Mouse (Mus musculus) midbrain, postnatal 0 days (tissue): ENCODE measurements around the gene Syngr4. TPM values are rescaled to one million over a fixed set of nuclear protein-coding genes. Genes with fewer than 3 reads are reported as not detected.
"Not testable (repeated sequence)": the region's sequence is repeated elsewhere in the genome, so short reads cannot be mapped to it uniquely, and the experiment has no call there.

Experiments used
- ATAC-seq: fragments of 200-750 bp; cut with Nextera tagmentation; 2 replicates; pipeline ENCODE4 v1.8.0; 2017; ENCODE audit warnings: moderate number of reproducible peaks, mild to moderate bottlenecking, moderate TSS enrichment, moderate library complexity; ENCODE audit not compliant: low FRiP score
- DNase-seq: peaks from one replicate; pipeline ENCODE4 v3.0.0-alpha.2; 2015; ENCODE audit warnings: low spot score
- H3K27ac ChIP-seq: fragments of 300-500 bp; sonication (generic); 2 replicates; pipeline ENCODE4 v1.5.1; 2014; ENCODE audit warnings: low read depth, mild to moderate bottlenecking, low read length, mixed read lengths
- H3K27me3 ChIP-seq: fragments of 300-500 bp; sonication (generic); 2 replicates; pipeline ENCODE4 v1.6.1; 2014; ENCODE audit warnings: low read length, control low read depth, mixed read lengths; ENCODE audit not compliant: insufficient read depth
- H3K36me3 ChIP-seq: fragments of 300-500 bp; sonication (generic); 2 replicates; pipeline ENCODE4 v1.6.1; 2014; ENCODE audit warnings: low read length, control low read depth, mixed read lengths; ENCODE audit not compliant: insufficient read depth
- H3K4me1 ChIP-seq: fragments of 300-500 bp; sonication (generic); 2 replicates; pipeline ENCODE4 v1.6.1; 2014; ENCODE audit warnings: mild to moderate bottlenecking, control low read depth, antibody characterized with exemption, low read length, mixed read lengths; ENCODE audit not compliant: insufficient read depth
- H3K4me2 ChIP-seq: fragments of 300-500 bp; sonication (generic); 2 replicates; pipeline ENCODE4 v1.6.1; 2014; ENCODE audit warnings: low read depth, mild to moderate bottlenecking, low read length, mixed read lengths; ENCODE audit not compliant: poor library complexity, severe bottlenecking
- H3K4me3 ChIP-seq: fragments of 300-500 bp; sonication (generic); 2 replicates; pipeline ENCODE4 v1.5.1; 2014; ENCODE audit warnings: low read depth, mild to moderate bottlenecking, low read length, moderate library complexity
- H3K9ac ChIP-seq: fragments of 300-500 bp; sonication (generic); replicated peaks from 2 replicates; pipeline ENCODE4 v1.6.1; 2014; ENCODE audit warnings: mild to moderate bottlenecking, low read length, moderate library complexity, mixed read lengths; ENCODE audit not compliant: poor library complexity, severe bottlenecking
- H3K9me3 ChIP-seq: fragments of 300-500 bp; sonication (generic); 2 replicates; pipeline ENCODE4 v1.6.1; 2016; ENCODE audit warnings: low read length, control low read depth
- CTCF ChIP-seq: IDR thresholded peaks from 2 replicates; pipeline ENCODE4 v1.5.1; 2016; ENCODE audit warnings: antibody characterized with exemption, mild to moderate bottlenecking
- WGBS: fragments of 180-500 bp; shearing (Covaris S2); extraction: QIAGEN DNeasy Blood & Tissue Kit; methylation state at CpG from one replicate; pipeline ENCODE4 v1.1.7; 2014; 5-methylcytosine and 5-hydroxymethylcytosine counted together
- polyA plus RNA-seq: library from polyadenylated mRNA; unstranded; fragments of >200 nt; fragmentation: Nextera tagmentation; extraction: Ambion mirVana; gene quantifications from 2 replicates; pipeline ENCODE4 v1.2.1, GENCODE M21; 2015
- total RNA-seq: library from RNA; depleted of rRNA; stranded (reverse); fragments of >200 nt; gene quantifications from 2 replicates; pipeline ENCODE4 v1.2.3, GENCODE M21; 2014

Gene Syngr4
- total and polyA plus RNA-seq, 2 experiments from 2014 or later = 0.30 TPM; not detected in 1

DNA sequence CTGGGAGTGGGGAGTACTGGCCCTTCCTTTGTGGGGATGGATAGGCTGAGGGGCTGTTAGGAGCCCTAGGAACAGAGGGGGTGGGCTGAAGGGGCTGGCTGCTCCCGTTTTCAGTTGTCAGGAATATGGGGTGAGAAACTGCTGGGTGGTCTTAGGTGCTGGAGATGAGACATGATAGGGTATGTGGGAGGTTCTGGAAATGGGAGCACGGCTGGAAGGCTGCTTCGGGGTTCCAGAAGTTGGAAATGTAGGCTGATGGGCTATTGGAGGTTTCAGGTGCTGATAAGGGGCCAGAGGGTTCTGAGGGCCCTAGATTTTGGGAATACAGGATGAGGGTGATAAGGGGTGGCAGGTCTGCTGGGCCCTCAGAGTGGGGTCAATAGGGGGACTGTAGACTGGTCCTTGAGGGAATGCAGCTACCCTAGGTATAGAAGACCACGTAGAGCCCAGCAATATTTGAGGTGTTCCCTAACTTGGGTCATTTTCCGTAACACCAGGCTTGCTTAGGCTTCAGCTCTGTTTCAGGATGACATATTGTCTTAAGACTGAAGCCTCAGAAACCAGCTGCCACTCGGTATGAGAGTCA is 490 bp downstream of the Syngr4 start:
- WGBS = 72% methylated on average over 6 of the region's 6 CpGs

DNA sequence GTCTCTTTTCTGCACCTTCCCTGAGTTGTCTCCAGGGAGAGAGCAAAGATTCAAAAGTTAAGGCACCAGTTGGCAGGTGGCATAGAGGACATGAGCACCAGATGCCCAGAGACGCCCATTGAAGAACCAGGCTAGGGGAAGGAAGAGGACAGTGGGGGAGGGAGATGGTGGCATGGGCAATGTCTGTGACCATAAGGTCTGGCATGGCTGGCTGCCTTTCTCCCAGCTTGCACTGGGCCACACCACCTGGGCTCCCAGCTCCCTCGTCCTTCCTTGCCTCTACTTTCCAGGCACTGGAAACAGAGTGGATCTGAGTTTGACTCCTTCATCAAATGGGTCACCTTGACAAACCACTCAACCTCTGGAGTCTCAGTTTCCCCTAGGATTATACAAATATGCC is 3.9 kb downstream of the Syngr4 start:
- Histone ChIP-seq H3K4me1 (no peaks in the 10 kb centered on the region), H3K9me3 (no peaks in the 10 kb centered on the region), H3K4me3 (no peak overlapping the region), H3K27ac (no peak overlapping the region), H3K36me3 (no peaks in the 10 kb centered on the region), H3K9ac (no peak overlapping the region), H3K27me3 (no peaks in the 10 kb centered on the region), H3K4me2 (no peak overlapping the region)
- WGBS = 78% methylated on average over 2 of the region's 2 CpGs
- DNase-seq (no peak), ATAC-seq (no peak)
- no peak for TF ChIP-seq CTCF

More for the DNA sequence above, 490 bp downstream of the Syngr4 start:
- H3K36me3 ChIP-seq = no peaks in the 10 kb centered on the region
- TF ChIP-seq CTCF = no peak
- H3K27ac ChIP-seq = no peak overlapping the region
- no peaks in the 10 kb centered on the region for H3K9me3 ChIP-seq
- H3K4me2 ChIP-seq = peak overlapping the region; percentile 42
- no peaks in the 10 kb centered on the region for H3K27me3 ChIP-seq
- DNase-seq = no peak
- 0 out of 2 replicates have a peak overlapping the region, but pooled peaks have one; percentile 10 for H3K4me3 ChIP-seq
- no peaks in the 10 kb centered on the region for H3K4me1 ChIP-seq
- 0 out of 2 replicates have a peak, but pooled peaks have one; percentile 0 for ATAC-seq
- no peak overlapping the region for H3K9ac ChIP-seq

DNA sequence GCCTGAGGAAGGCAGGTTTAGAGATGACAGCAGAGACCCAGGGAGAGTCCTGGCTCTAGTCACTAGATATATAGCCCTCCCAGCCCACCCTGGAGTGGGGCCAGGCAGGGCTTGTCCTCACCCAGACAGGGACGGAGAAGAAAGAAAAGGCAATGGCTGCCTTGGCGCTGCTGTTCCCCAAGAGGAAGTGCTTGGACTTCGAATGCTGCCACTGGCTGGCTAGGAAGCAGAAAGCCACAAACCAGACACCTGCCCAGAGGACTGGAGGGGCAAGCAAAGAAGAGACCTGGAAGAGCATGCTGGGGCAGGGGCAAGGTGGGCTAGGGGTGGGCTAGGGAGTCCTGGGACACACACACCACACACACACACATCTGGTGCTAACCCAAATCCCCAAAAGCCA is 9.3 kb downstream of the Syngr4 start:
- ATAC-seq (no peak), DNase-seq (no peak)
- Histone ChIP-seq H3K36me3 (peaks cover 28% of the 10 kb centered on the region), H3K27me3 (no peaks in the 10 kb centered on the region), H3K4me2 (no peak overlapping the region), H3K9me3 (no peaks in the 10 kb centered on the region), H3K4me3 (no peak overlapping the region), H3K9ac (0 out of 2 replicates have a peak overlapping the region, but pooled peaks have one; percentile 24), H3K4me1 (no peaks in the 10 kb centered on the region), H3K27ac (no peak overlapping the region)
- no peak for TF ChIP-seq CTCF
- 49% methylated on average over 3 of the region's 3 CpGs for WGBS

DNA sequence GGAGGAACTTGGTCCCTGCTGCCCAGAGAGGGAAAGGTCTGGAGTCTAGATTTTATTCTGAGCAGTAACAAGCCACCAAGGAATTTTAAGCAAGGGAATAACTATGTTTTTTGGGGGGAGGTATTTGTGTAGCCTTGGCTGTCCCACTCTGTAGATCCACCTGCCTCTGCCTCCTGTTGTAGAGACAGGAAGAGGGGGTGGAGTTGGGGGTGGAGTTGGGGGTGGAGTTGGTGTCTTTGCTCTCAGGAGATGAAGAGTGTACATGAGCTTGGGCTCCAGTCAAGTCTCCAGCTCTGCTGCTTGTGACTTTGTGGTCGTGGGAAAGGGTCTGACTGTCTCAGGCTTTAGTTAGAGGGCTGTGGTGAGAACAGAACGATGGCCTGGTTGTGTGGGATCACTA is 15.5 kb downstream of the Syngr4 start:
- Histone ChIP-seq H3K27me3 (no peaks in the 10 kb centered on the region), H3K9me3 (no peaks in the 10 kb centered on the region), H3K36me3 (peaks cover 58% of the 10 kb centered on the region), H3K27ac (no peak overlapping the region), H3K4me2 (no peak overlapping the region), H3K4me1 (no peaks in the 10 kb centered on the region), H3K4me3 (no peak overlapping the region), H3K9ac (no peak overlapping the region)
- no peak for TF ChIP-seq CTCF
- no peak for DNase-seq
- no peak for ATAC-seq
- 93% methylated on average over 2 of the region's 2 CpGs for WGBS

DNA sequence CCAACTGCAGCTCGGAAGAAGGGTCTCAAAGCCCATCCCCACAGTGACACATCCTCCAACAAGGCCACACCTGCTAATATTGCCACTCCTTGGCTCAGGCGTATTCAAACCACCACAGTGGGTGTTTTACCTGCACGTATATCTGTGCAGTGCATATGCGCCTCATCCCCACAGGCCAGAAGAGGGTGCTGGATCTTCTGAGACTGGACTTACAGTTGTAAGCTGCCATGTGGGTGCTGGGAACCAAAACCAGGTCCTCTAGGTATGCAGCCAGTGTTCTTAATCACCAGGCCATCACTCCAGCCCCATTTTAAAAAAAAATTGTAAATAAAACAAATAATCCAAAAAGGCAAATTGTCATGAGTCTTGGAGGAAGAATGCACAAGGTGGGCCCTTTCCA is 16.0 kb downstream of the Syngr4 start:
- Histone ChIP-seq H3K4me1 (no peaks in the 10 kb centered on the region), H3K36me3 (peaks cover 63% of the 10 kb centered on the region), H3K4me3 (no peak overlapping the region), H3K27me3 (no peaks in the 10 kb centered on the region), H3K9me3 (no peaks in the 10 kb centered on the region), H3K9ac (no peak overlapping the region), H3K27ac (no peak overlapping the region), H3K4me2 (no peak overlapping the region)
- WGBS = 97% methylated on average over 4 of the region's 4 CpGs
- no peak for ATAC-seq
- no peak for DNase-seq
- TF ChIP-seq CTCF = no peak

DNA sequence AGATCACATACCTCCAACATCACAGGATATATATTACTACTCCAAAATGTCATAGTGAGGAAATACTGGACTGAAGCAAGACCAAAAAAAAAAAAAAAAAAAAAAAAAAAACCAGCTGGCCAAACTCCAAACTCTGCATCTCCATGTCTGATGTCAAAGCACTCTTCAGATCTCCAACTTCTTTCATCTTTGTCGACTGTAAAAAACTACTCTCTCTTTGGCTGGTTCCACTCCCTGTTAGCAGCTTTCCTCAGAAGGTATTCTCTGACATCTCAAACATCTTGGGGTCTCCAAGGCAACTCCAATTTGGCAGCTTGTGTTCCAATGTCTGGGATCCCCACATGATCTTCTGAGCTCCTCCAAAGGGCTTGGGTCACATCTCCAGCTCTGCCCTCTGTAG is 18.2 kb downstream of the Syngr4 start, which contains the start of gene Grin2d:
Grin2d (minus strand) TSS at position 101 of the 400 bp plus-strand sequence.
- 91% methylated on average over 1 of the region's 1 CpGs for WGBS
- H3K36me3 ChIP-seq = peaks cover 50% of the 10 kb centered on the region

More for the DNA sequence above, 18.2 kb downstream of the Syngr4 start, which contains the start of gene Grin2d:
- H3K9me3 ChIP-seq, H3K4me1 ChIP-seq, H3K4me3 ChIP-seq, H3K9ac ChIP-seq, H3K27me3 ChIP-seq, H3K4me2 ChIP-seq, ATAC-seq, DNase-seq, H3K27ac ChIP-seq: not testable (repeated sequence)
